Mouse (Mus musculus): ENCODE data around the gene Morn3. TPM values are rescaled to one million over a fixed set of nuclear protein-coding genes. Genes with fewer than 3 reads are reported as not detected.

Morn3 gene
- not detected for total RNA-seq (2021)
- long read RNA-seq, experiment 1, result 0 reads
- long read RNA-seq, experiment 2, result 0 reads

- intact Hi-C loops (cut with DNase I; ENCODE audit: low total_unique reads), result no loop called here
- DNase-seq, result no peak
These were observed at the start of gene Morn3 for GRCm38 (mm10) chr5:123046916-123047315. Morn3 (minus strand) TSS chr5:123047016.

GRCm38 (mm10) chr5:123096299-123096698 is 49.5 kb upstream of the Morn3 start:
- no peak for DNase-seq
- intact Hi-C loops (cut with DNase I; ENCODE audit: low total_unique reads), result no loop called here

- intact Hi-C loops (cut with DNase I; ENCODE audit: low total_unique reads), result no loop called here
- no peak for DNase-seq
These were observed 47.6 kb upstream of the Morn3 start for GRCm38 (mm10) chr5:123094238-123094991.

GRCm38 (mm10) chr5:123093077-123093633 is 46.3 kb upstream of the Morn3 start:
- no peak for DNase-seq
- intact Hi-C loops (cut with DNase I; ENCODE audit: low total_unique reads), result no loop called here

- no peak for DNase-seq
- intact Hi-C loops (cut with DNase I; ENCODE audit: low total_unique reads), result no loop called here
These were observed 43.9 kb upstream of the Morn3 start for GRCm38 (mm10) chr5:123090560-123091306.

- intact Hi-C loops (cut with DNase I; ENCODE audit: low total_unique reads), result no loop called here
- DNase-seq, result no peak
These were observed 42.0 kb upstream of the Morn3 start for GRCm38 (mm10) chr5:123088784-123089183.

- intact Hi-C loops (cut with DNase I; ENCODE audit: low total_unique reads), result no loop called here
- no peak for DNase-seq
These were observed 39.7 kb upstream of the Morn3 start for GRCm38 (mm10) chr5:123086501-123086900.

GRCm38 (mm10) chr5:123083340-123084050 is 36.7 kb upstream of the Morn3 start:
- no peak for DNase-seq
- intact Hi-C loops (cut with DNase I; ENCODE audit: low total_unique reads), result no loop called here

GRCm38 (mm10) chr5:123080510-123080909 is 33.7 kb upstream of the Morn3 start:
- no peak for DNase-seq
- intact Hi-C loops (cut with DNase I; ENCODE audit: low total_unique reads), result no loop called here

GRCm38 (mm10) chr5:123080041-123080440 is 33.2 kb upstream of the Morn3 start:
- DNase-seq, result no peak
- intact Hi-C loops (cut with DNase I; ENCODE audit: low total_unique reads), result no loop called here

GRCm38 (mm10) chr5:123079568-123079967 is 32.8 kb upstream of the Morn3 start:
- no peak for DNase-seq
- intact Hi-C loops (cut with DNase I; ENCODE audit: low total_unique reads), result no loop called here

GRCm38 (mm10) chr5:123076419-123077281 is 29.8 kb upstream of the Morn3 start:
- intact Hi-C loops (cut with DNase I; ENCODE audit: low total_unique reads), result no loop called here
- DNase-seq, result no peak

GRCm38 (mm10) chr5:123075576-123076418 is 29.0 kb upstream of the Morn3 start:
- intact Hi-C loops (cut with DNase I; ENCODE audit: low total_unique reads), result no loop called here

GRCm38 (mm10) chr5:123068714-123069113 is 21.9 kb upstream of the Morn3 start:
- intact Hi-C loops (cut with DNase I; ENCODE audit: low total_unique reads), result loop anchor here (5.0 kb wide), 1 partner anchor 49 kb away; no protein-coding TSS in a partner anchor
- no peak for DNase-seq

More at GRCm38 (mm10) chr5:123075576-123076418, 29.0 kb upstream of the Morn3 start:
- DNase-seq, result peak; percentile 97

- intact Hi-C loops (cut with DNase I; ENCODE audit: low total_unique reads), result loop anchor here (5.0 kb wide), 1 partner anchor 49 kb away; no protein-coding TSS in a partner anchor
These were observed 21.3 kb upstream of the Morn3 start, which contains the start of gene Tmem120b for GRCm38 (mm10) chr5:123068115-123068514. Tmem120b (plus strand) TSS chr5:123068415.

GRCm38 (mm10) chr5:123067395-123067995 is 20.7 kb upstream of the Morn3 start:
- intact Hi-C loops (cut with DNase I; ENCODE audit: low total_unique reads), result loop anchor here (5.0 kb wide), 1 partner anchor 50 kb away; no protein-coding TSS in a partner anchor
- DNase-seq, result no peak

More at GRCm38 (mm10) chr5:123068115-123068514, 21.3 kb upstream of the Morn3 start, which contains the start of gene Tmem120b:
- DNase-seq, result no peak

GRCm38 (mm10) chr5:123064207-123064606 is 17.4 kb upstream of the Morn3 start:
- intact Hi-C loops (cut with DNase I; ENCODE audit: low total_unique reads), result loop anchor here (2.0 kb wide), 1 partner anchor 107 kb away; no protein-coding TSS in a partner anchor
- peak; percentile 59 for DNase-seq

Measured in gastrocnemius, postnatal 14 days (tissue).